Mouse (Mus musculus): Measurements from ENCODE around the gene Mthfs. TPM values are rescaled to one million over a fixed set of nuclear protein-coding genes. Genes with fewer than 3 reads are reported as not detected.
"Not testable (repeated sequence)": the region's sequence is repeated elsewhere in the genome, so short reads cannot be mapped to it uniquely, and the experiment has no call there.

Gene Mthfs
- total RNA-seq (2021): 42.2 and 49.4 TPM in 2 replicates
- long read RNA-seq, transcript Mthfs-201 (3 exons, 816 nt): major isoform, 15 of 43 reads
- long read RNA-seq, partial matches to known transcripts: 0 of 43 reads
- long read RNA-seq, other reads (novel, unspliced or antisense): 27 of 43 reads

DNA sequence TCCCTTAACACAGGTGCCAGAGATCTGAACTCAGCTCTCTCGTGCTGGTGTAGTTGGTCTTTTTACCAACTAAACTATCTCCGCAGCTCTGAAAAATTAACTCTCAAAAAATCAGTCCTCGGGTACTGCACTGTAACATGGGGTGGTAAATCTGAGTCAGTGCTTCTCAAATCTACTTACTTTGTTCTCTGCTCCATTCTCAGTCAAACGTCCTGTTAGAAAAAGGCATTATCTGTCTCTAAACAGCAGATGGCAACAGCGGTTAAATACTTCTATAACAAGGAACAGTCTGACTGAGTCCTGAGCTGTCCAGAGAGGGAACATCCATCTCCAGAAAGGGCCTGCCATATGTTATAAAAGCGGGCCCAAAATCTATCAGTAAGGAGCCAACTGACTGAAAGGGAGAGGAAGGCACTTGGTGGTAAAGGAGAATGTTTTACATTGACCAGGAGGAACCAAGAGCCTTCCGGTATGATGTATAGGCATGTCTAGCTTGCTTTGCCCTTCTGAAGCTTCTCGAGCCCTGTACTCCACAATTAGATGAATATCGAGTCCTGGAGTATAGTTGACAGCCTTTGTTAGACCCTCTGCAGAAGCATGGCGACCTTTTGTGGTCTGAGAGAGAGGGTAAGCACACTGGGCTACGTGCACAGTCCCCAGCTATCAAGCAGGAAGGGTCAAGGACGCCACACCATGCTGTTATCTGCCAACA is at the start of gene Mthfs:
TSS of gene Mthfs (plus strand) at position 324 of the 712 bp plus-strand sequence.
- DNase-seq: not testable (repeated sequence)

GRCm38 (mm10) chr9:89172539-89172938 is 37.9 kb upstream of the Mthfs start:
- DNase-seq: not testable (repeated sequence)

DNA sequence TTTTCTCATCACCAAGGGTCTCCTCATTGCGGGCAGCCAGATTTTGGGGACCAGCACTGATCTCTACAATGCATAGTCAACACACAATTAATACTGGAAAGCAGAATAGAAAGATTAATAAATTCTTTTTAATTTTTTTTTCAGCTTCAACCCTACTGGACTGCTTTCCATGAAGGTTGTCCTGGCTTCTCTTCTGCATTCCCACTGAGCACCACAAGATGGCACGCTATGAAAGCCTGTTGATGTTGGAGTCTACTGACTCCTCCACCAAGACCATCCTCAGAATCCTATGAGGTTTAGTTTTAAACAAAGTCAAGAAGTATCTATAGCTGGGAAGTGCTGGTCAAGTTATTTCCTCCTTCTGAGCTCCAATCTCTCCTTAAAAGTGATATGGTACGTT is 31.6 kb upstream of the Mthfs start:
- peak; percentile 66 for DNase-seq

GRCm38 (mm10) chr9:89179469-89179868 is 31.0 kb upstream of the Mthfs start:
- DNase-seq: not testable (repeated sequence)

DNA sequence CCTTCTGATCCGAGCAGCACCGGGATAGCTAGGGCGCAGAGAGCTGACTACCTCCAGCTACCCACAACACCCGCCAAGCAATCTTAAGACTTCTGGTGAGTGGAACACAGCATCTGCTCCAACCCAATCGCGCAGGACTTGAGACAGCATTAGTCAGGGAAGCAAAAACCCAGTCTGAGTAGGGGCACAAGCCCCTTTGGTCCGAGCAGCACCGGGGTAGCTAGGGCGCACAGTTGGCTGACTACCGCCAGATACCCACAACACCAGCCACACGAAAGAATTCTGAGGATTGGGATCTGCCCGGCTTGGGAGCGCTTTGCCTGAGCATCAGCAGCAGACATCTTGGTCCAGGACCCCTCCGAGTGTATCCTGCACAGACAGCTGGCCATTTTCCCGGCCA is 23.5 kb upstream of the Mthfs start:
- not testable (repeated sequence) for DNase-seq

- DNase-seq: not testable (repeated sequence)
Observed at GRCm38 (mm10) chr9:89195483-89195882, 15.0 kb upstream of the Mthfs start.

GRCm38 (mm10) chr9:89197509-89197908 is 13.0 kb upstream of the Mthfs start:
- DNase-seq: not testable (repeated sequence)

- not testable (repeated sequence) for DNase-seq
Observed at GRCm38 (mm10) chr9:89198349-89198748, 12.1 kb upstream of the Mthfs start.

DNA sequence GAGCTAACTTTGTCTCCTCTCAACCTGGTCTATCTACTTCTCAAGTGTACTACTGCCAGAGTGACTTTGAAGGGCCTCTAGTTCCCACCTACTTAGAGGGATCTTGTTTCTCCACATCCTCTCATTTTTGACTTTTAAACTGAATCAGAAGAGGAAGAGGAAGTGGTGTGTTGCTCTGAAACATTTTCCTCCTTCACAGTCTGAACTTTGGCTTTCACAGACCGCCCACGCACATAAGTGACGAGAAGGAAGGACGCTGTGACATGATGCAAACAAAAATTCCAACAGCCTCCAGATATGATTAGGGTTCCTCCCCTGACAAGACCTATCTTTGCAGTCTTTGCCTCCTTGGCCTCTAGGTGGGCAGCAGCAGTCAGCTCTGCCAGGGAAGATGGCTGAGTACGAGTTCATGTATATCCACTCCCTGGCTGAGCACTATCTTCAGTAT is 11.5 kb upstream of the Mthfs start, which contains the start of the genes Bcl2a1b and Gm29094:
TSS of gene Bcl2a1b (plus strand) at position 241 of the 448 bp plus-strand sequence.
TSS of gene Gm29094 (plus strand) at position 411 of the 448 bp plus-strand sequence.
- DNase-seq: not testable (repeated sequence)

DNA sequence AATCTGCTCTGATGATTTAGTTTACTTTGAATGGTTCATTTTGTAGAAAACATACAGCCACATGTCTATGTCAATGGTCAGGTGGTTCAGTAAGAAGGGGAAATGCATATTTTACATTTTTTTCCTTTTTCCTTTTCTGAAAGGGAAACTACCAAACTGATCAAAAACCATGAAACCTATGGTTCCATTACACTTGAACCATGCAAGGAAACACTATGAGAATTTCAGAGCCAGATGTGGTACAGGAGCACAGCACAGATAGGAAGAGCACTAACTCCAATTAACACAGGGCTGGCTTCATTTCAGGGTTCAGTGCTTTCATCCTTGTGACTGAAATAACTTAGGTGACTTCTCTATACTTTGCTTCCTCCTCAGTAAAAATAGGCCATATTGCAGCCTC is 8.2 kb upstream of the Mthfs start:
- not testable (repeated sequence) for DNase-seq

- DNase-seq: not testable (repeated sequence)
Observed at GRCm38 (mm10) chr9:89208939-89209338, 1.5 kb upstream of the Mthfs start.

- DNase-seq: peak; percentile 73
Observed at GRCm38 (mm10) chr9:89211065-89211858, 786 bp downstream of the Mthfs start.

- peak; percentile 5 for DNase-seq
Observed at GRCm38 (mm10) chr9:89212428-89212827, 2.0 kb downstream of the Mthfs start.

GRCm38 (mm10) chr9:89218174-89218573 is 7.7 kb downstream of the Mthfs start:
- not testable (repeated sequence) for DNase-seq

- DNase-seq: not testable (repeated sequence)
Observed at GRCm38 (mm10) chr9:89219668-89220067, 9.2 kb downstream of the Mthfs start.

DNA sequence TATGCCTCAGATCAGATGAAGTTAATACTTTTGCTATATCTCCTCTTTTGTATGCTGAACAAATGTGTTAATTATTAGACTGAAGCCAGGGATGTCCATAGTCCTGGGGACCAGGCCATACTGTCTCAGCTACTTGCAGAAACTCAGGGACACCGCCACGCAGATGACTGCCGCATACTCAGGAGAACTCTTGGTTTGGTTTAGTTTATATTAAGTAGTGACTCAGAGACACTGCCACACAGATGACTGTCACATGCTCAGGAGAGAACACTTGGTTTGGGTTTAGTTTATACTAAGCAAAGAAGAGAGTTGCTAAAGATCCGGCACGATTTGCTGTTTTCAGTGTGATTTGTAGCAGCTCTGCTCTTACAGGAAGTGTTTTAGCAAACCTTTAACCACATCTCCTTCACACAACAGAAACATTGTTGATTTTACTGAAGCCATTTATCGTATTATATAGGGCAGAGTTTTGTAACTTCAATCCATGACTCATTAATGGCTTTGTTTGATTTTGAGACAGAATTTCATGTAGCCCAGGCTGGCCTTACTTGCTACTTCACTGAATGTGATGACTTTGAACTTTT is 10.3 kb downstream of the Mthfs start:
- not testable (repeated sequence) for DNase-seq

- no peak for DNase-seq
Observed at GRCm38 (mm10) chr9:89226071-89226470, 15.6 kb downstream of the Mthfs start.

DNA sequence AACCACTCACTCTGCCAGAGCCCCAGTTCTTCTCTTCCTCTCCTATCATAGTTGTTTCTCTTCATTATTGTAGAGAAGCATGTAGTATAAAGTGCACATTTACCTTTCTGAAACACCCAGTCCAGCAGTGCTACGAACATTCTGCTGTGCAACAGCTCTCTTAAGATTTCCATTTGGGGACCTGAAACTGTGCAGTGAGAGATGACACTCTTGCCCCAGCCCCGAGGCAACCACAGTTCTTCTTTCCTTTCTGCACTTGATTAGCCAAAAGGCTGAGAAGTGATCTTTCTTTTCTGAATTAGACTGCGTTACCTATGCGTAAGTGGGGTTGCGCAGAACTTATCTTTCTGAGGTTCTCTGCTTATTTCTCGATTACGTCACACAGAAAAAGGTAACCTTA is 17.6 kb downstream of the Mthfs start:
- no peak for DNase-seq

DNA sequence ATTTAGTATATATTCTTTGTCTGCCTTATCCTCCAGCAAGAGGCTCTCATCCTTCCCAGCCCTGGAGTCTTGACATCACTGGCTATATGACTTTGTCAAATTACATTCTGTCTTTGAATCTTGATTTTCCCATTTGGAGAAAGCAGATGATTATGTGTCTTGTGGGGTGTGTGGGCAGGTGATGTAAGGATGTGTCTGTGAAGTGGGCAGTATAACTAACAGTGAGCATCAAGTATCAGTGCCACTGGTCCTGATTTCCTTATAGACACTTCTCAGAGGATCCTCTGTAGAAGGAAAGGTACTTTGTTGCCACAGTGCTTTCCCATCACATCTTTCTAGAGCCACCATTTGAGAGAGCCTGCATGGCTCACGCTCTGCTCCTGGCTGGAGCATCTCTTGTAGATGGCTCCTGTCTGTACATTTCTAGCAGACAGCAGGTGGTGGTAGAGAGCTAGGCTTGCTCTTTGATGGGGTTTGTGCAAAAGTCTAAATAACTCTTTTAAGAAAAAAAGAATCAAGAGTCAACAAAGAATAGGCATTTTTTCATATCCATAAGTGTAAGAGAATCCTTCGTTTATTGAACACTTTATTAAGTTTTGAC is 20.5 kb downstream of the Mthfs start:
- peak; percentile 17 for DNase-seq

- DNase-seq: not testable (repeated sequence)
Observed at GRCm38 (mm10) chr9:89237131-89237530, 26.7 kb downstream of the Mthfs start.

GRCm38 (mm10) chr9:89238976-89239505 is 28.6 kb downstream of the Mthfs start:
- not testable (repeated sequence) for DNase-seq

All from adrenal gland, postnatal 25 days (tissue).